Mouse (Mus musculus): Measurements from ENCODE around the gene Prkn.

DNA sequence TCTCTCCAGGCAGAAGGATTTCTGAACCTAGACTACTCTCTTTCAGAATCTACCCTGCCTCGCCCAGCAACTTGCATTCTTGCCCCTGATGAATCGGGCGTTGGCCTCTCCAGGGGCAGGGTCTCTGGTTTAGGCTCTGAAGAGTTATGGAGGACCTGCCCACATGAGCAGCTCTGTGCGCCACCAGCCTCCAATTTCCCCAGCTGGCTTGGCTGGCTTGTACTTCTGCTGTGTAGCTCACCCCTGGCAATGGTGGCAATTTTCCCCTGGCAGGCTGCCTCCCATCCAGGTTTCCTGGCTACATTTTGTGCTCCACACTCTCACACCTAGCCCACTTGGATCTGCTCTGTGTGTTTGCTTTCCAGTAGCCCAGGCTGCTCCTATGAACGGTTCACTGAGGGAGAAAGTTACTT lies 1205.7 kb downstream of the Prkn start:
- TF ChIP-seq CTCF (IDR thresholded peaks at IDR 0.05; ENCODE audit: low read depth, low read length) (no peak), GATA1 (IDR thresholded peaks at IDR 0.05; ENCODE audit: borderline replicate concordance, low read length) (no peak), TAL1 (conservative IDR thresholded peaks at IDR 0.05; ENCODE audit: low read depth, low read length) (no peak), POLR2AphosphoS5 (IDR thresholded peaks at IDR 0.05; ENCODE audit: insufficient replicate concordance, low read depth, low read length) (no peak)

Measured in G1E (cell line).